Mouse (Mus musculus): ENCODE data around the gene Ppm1d.

DNA sequence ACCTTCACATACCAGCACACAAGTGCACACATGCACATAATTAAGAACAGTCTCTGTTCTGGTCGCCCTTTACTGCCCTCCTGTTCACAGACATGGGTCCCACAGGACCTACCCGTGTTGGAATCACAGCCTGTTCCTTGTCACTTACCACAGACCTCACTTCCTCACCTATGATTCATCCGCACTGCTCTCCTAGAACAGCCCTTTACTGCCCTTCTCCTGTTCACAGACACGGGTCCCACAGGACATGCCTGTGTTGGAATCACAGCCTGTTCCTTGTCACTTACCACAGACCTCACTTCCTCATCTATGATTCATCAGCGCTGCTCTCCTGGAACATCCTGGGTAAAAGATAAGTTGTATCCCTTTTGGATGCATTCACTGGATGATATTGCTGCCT, 33.4 kb upstream of the Ppm1d start:
- TF ChIP-seq CTCF (IDR thresholded peaks at IDR 0.05; ENCODE audit: low read depth, low read length) (no peak), POLR2A (IDR thresholded peaks at IDR 0.05; ENCODE audit: insufficient read depth, low read length) (no peak), EP300 (IDR thresholded peaks at IDR 0.05; ENCODE audit: insufficient read depth, low read depth, low read length) (no peak)

Data from ES-Bruce4 (cell line).